Mouse (Mus musculus) cerebellum, adult 2 months (tissue): ENCODE measurements around the gene Tmed6. TPM values are rescaled to one million over a fixed set of nuclear protein-coding genes. Genes with fewer than 3 reads are reported as not detected.

ENCODE experiments used
- DNase-seq, 2 experiments: peaks; one replicate each; pipeline ENCODE4 v3.0.0; 2021
- H3K27ac ChIP-seq: fragments of 200-500 bp; 2 replicates; pipeline ENCODE4 v1.5.1; 2012; ENCODE audit warnings: low read length, control low read depth, inconsistent platforms; ENCODE audit not compliant: insufficient read depth
- H3K27me3 ChIP-seq: fragments of 200-500 bp; 2 replicates; pipeline ENCODE4 v1.6.1; 2012; ENCODE audit warnings: inconsistent platforms, mild to moderate bottlenecking, low read length, moderate library complexity; ENCODE audit not compliant: control insufficient read depth, insufficient read depth
- H3K4me1 ChIP-seq: fragments of 200-500 bp; 2 replicates; pipeline ENCODE4 v1.6.1; 2011; ENCODE audit warnings: low read length; ENCODE audit not compliant: control insufficient read depth, insufficient read depth
- H3K4me3 ChIP-seq: fragments of 200-500 bp; replicated peaks from 2 replicates; pipeline ENCODE3; 2011; ENCODE audit warnings: mild to moderate bottlenecking, low read depth, low read length, control low read depth; ENCODE audit not compliant: insufficient read depth
- CTCF ChIP-seq: fragments of 200-500 bp; IDR thresholded peaks from 2 replicates; pipeline ENCODE4 v1.5.1; 2011; ENCODE audit warnings: low read depth, mild to moderate bottlenecking, control low read depth, low read length, moderate library complexity, borderline replicate concordance; ENCODE audit not compliant: insufficient read depth
- POLR2A ChIP-seq: fragments of 200-500 bp; IDR thresholded peaks from 2 replicates; pipeline ENCODE4 v1.6.1; 2011; ENCODE audit warnings: low read length, control low read depth, borderline replicate concordance; ENCODE audit not compliant: insufficient read depth
- WGBS: fragments of 180-500 bp; shearing (Covaris S2); methylation state at CpG from one replicate; pipeline ENCODE4 v1.1.7; 2018; 5-methylcytosine and 5-hydroxymethylcytosine counted together
- polyA plus RNA-seq: library from polyadenylated mRNA; depleted of rRNA; stranded (reverse); fragments of >200 nt; gene quantifications from 2 replicates; pipeline ENCODE4 v1.2.3, GENCODE M21; 2012

The Tmed6 gene
- polyA plus RNA-seq, 1 experiment: not detected

- no peak overlapping the region for H3K27ac ChIP-seq
Observed at GRCm38 (mm10) chr8:107056973-107057369, 8.5 kb downstream of the Tmed6 start.

GRCm38 (mm10) chr8:107056076-107056972 lies 9.1 kb downstream of the Tmed6 start, which contains the start of the genes Cog8 and Nip7:
TSS of gene Cog8 (minus strand) at chr8:107056689.
TSS of gene Nip7 (plus strand) at chr8:107056877.
- WGBS: under 1% methylated on average over 88 of the region's 88 CpGs
- H3K4me1 ChIP-seq: 0 out of 2 replicates have a peak, but pooled peaks cover 3% of the 10 kb centered on the region
- no peaks in the 10 kb centered on the region for H3K27me3 ChIP-seq
- DNase-seq: peak; percentile 96 to 98
- H3K4me3 ChIP-seq: peak within 1 kb of the TSS; percentile 79
- H3K27ac ChIP-seq: peak within 1 kb of the TSS; percentile 43
- TF ChIP-seq CTCF: no peak
- TF ChIP-seq POLR2A: peak; percentile 74

More at GRCm38 (mm10) chr8:107056973-107057369, 8.5 kb downstream of the Tmed6 start:
- H3K4me1 ChIP-seq: 0 out of 2 replicates have a peak, but pooled peaks cover 3% of the 10 kb centered on the region
- H3K4me3 ChIP-seq: peak overlapping the region; percentile 68
- under 1% methylated on average over 33 of the region's 33 CpGs for WGBS
- no peaks in the 10 kb centered on the region for H3K27me3 ChIP-seq
- TF ChIP-seq CTCF (no peak), POLR2A (no peak)
- DNase-seq: no peak

GRCm38 (mm10) chr8:107052046-107052445 lies 13.4 kb downstream of the Tmed6 start:
- 96% methylated on average over 8 of the region's 8 CpGs for WGBS
- H3K4me1 ChIP-seq: 0 out of 2 replicates have a peak, but pooled peaks cover 1% of the 10 kb centered on the region
- H3K27me3 ChIP-seq: no peaks in the 10 kb centered on the region
- no peak for TF ChIP-seq POLR2A
- no peak for TF ChIP-seq CTCF
- H3K27ac ChIP-seq: no peak overlapping the region
- H3K4me3 ChIP-seq: no peak overlapping the region
- no peak for DNase-seq

- no peak overlapping the region for H3K4me3 ChIP-seq
- 98% methylated on average over 4 of the region's 4 CpGs for WGBS
- no peak for DNase-seq
- H3K27me3 ChIP-seq: no peaks in the 10 kb centered on the region
- H3K4me1 ChIP-seq: 0 out of 2 replicates have a peak, but pooled peaks cover 2% of the 10 kb centered on the region
- H3K27ac ChIP-seq: no peak overlapping the region
- TF ChIP-seq POLR2A (no peak), CTCF (no peak)
Observed at GRCm38 (mm10) chr8:107049480-107049879, 16.0 kb downstream of the Tmed6 start.

GRCm38 (mm10) chr8:107048061-107048941 lies 17.1 kb downstream of the Tmed6 start, which contains the start of gene Pdf:
TSS of gene Pdf (minus strand) at chr8:107048614.
- Histone ChIP-seq H3K27ac (peak within 1 kb of the TSS; percentile 93), H3K27me3 (no peaks in the 10 kb centered on the region), H3K4me1 (0 out of 2 replicates have a peak, but pooled peaks cover 2% of the 10 kb centered on the region), H3K4me3 (peak within 1 kb of the TSS; percentile 99)
- TF ChIP-seq POLR2A: peak; percentile 40
- TF ChIP-seq CTCF: no peak
- WGBS: 1% methylated on average over 86 of the region's 87 CpGs
- peak; percentile 87 for DNase-seq

- Histone ChIP-seq H3K27ac (no peak overlapping the region), H3K27me3 (no peaks in the 10 kb centered on the region), H3K4me1 (0 out of 2 replicates have a peak, but pooled peaks cover 2% of the 10 kb centered on the region), H3K4me3 (no peak overlapping the region)
- TF ChIP-seq POLR2A (no peak), CTCF (no peak)
- no peak for DNase-seq
- WGBS: 52% methylated on average over 5 of the region's 5 CpGs
Observed at GRCm38 (mm10) chr8:107046976-107047375, 18.5 kb downstream of the Tmed6 start.

- WGBS: 92% methylated on average over 6 of the region's 6 CpGs
Observed at GRCm38 (mm10) chr8:107045478-107045877, 20.0 kb downstream of the Tmed6 start.

More at GRCm38 (mm10) chr8:107045478-107045877, 20.0 kb downstream of the Tmed6 start:
- Histone ChIP-seq H3K27ac (no peak overlapping the region), H3K4me1 (0 out of 2 replicates have a peak, but pooled peaks cover 2% of the 10 kb centered on the region), H3K4me3 (no peak overlapping the region), H3K27me3 (no peaks in the 10 kb centered on the region)
- TF ChIP-seq POLR2A (no peak), CTCF (no peak)
- DNase-seq: no peak
